Mouse (Mus musculus) intestine, embryonic 15.5 days (tissue): ENCODE measurements around the gene Bicra. TPM values are rescaled to one million over a fixed set of nuclear protein-coding genes. Genes with fewer than 3 reads are reported as not detected.

ENCODE experiments used
- ATAC-seq: fragments of 200-750 bp; cut with Nextera tagmentation; 2 replicates; pipeline ENCODE4 v1.8.0; 2017; ENCODE audit warnings: moderate TSS enrichment, moderate library complexity
- H3K27ac ChIP-seq: fragments of 300-500 bp; sonication (generic); 2 replicates; pipeline ENCODE4 v1.5.1; 2015; ENCODE audit warnings: mild to moderate bottlenecking, inconsistent platforms
- H3K27me3 ChIP-seq: fragments of 300-500 bp; sonication (generic); replicated peaks from 2 replicates; pipeline ENCODE4 v1.6.1; 2015; ENCODE audit warnings: inconsistent platforms
- H3K36me3 ChIP-seq: fragments of 300-500 bp; sonication (generic); 2 replicates; pipeline ENCODE4 v1.6.1; 2015; ENCODE audit warnings: inconsistent platforms
- H3K4me1 ChIP-seq: fragments of 300-500 bp; sonication (generic); replicated peaks from 2 replicates; pipeline ENCODE4 v1.6.1; 2015; ENCODE audit warnings: inconsistent platforms
- H3K4me2 ChIP-seq: fragments of 300-500 bp; sonication (generic); replicated peaks from 2 replicates; pipeline ENCODE4 v1.6.1; 2015; ENCODE audit warnings: mild to moderate bottlenecking, inconsistent platforms
- H3K4me3 ChIP-seq: fragments of 300-500 bp; sonication (generic); replicated peaks from 2 replicates; pipeline ENCODE4 v1.5.1; 2015; ENCODE audit warnings: inconsistent platforms
- H3K9ac ChIP-seq: fragments of 300-500 bp; sonication (generic); 2 replicates; pipeline ENCODE4 v1.6.1; 2015; ENCODE audit warnings: inconsistent platforms
- H3K9me3 ChIP-seq: fragments of 300-500 bp; sonication (generic); 2 replicates; pipeline ENCODE4 v1.6.1; 2016; ENCODE audit warnings: inconsistent platforms
- WGBS: fragments of 180-500 bp; shearing (Covaris S2); methylation state at CpG from one replicate; pipeline ENCODE4 v1.1.7; 2015; 5-methylcytosine and 5-hydroxymethylcytosine counted together
- polyA plus RNA-seq: library from polyadenylated mRNA; unstranded; fragments of >200 nt; fragmentation: Nextera tagmentation; extraction: Ambion mirVana; gene quantifications from 2 replicates; pipeline ENCODE4 v1.2.1, GENCODE M21; 2015

Bicra gene
- polyA plus RNA-seq, 1 experiment from 2014 or later = 4.9 TPM

GRCm38 (mm10) chr7:16028102-16028927 is 19.4 kb downstream of the Bicra start:
- Histone ChIP-seq H3K36me3 (0 out of 2 replicates have a peak, but pooled peaks cover 4% of the 10 kb centered on the region), H3K4me3 (no peak overlapping the region), H3K4me1 (peaks cover 12% of the 10 kb centered on the region; the same call in 1 of the 2 replicates), H3K27me3 (no peaks in the 10 kb centered on the region), H3K9ac (no peak overlapping the region), H3K9me3 (no peaks in the 10 kb centered on the region), H3K4me2 (no peak overlapping the region), H3K27ac (no peak overlapping the region)
- 84% methylated on average over 6 of the region's 6 CpGs for WGBS
- ATAC-seq = no peak

- H3K27me3 ChIP-seq = no peaks in the 10 kb centered on the region
- H3K9me3 ChIP-seq = no peaks in the 10 kb centered on the region
- H3K4me3 ChIP-seq = no peak overlapping the region
- 83% methylated on average over 8 of the region's 8 CpGs for WGBS
- peaks cover 13% of the 10 kb centered on the region; the same call in 1 of the 2 replicates for H3K4me1 ChIP-seq
- no peak overlapping the region for H3K9ac ChIP-seq
- ATAC-seq = no peak
- no peak overlapping the region for H3K27ac ChIP-seq
- no peaks in the 10 kb centered on the region for H3K36me3 ChIP-seq
- H3K4me2 ChIP-seq = no peak overlapping the region
These were observed 23.0 kb downstream of the Bicra start for GRCm38 (mm10) chr7:16024603-16025222.

- Histone ChIP-seq H3K4me2 (no peak overlapping the region), H3K9me3 (no peaks in the 10 kb centered on the region), H3K4me3 (no peak overlapping the region), H3K27ac (no peak overlapping the region), H3K4me1 (peaks cover 12% of the 10 kb centered on the region; the same call in 1 of the 2 replicates), H3K36me3 (no peaks in the 10 kb centered on the region), H3K9ac (no peak overlapping the region), H3K27me3 (no peaks in the 10 kb centered on the region)
- 0 out of 2 replicates have a peak, but pooled peaks have one; percentile 18 for ATAC-seq
- WGBS = 81% methylated on average over 5 of the region's 5 CpGs
These were observed 28.2 kb downstream of the Bicra start for GRCm38 (mm10) chr7:16019256-16020094.

GRCm38 (mm10) chr7:16018016-16018810 is 29.5 kb downstream of the Bicra start:
- no peak overlapping the region for H3K9ac ChIP-seq
- WGBS = 72% methylated on average over 9 of the region's 9 CpGs
- peaks cover 11% of the 10 kb centered on the region; the same call in 1 of the 2 replicates for H3K4me1 ChIP-seq
- H3K27ac ChIP-seq = 0 out of 2 replicates have a peak overlapping the region, but pooled peaks have one; percentile 2
- no peaks in the 10 kb centered on the region for H3K27me3 ChIP-seq
- peak; percentile 41; the same call in 1 of the 2 replicates for ATAC-seq
- H3K4me3 ChIP-seq = no peak overlapping the region
- H3K9me3 ChIP-seq = no peaks in the 10 kb centered on the region
- no peak overlapping the region for H3K4me2 ChIP-seq
- no peaks in the 10 kb centered on the region for H3K36me3 ChIP-seq

GRCm38 (mm10) chr7:16015384-16015783 is 32.3 kb downstream of the Bicra start:
- H3K9me3 ChIP-seq = no peaks in the 10 kb centered on the region
- no peaks in the 10 kb centered on the region for H3K27me3 ChIP-seq
- H3K4me2 ChIP-seq = no peak overlapping the region
- no peak overlapping the region for H3K9ac ChIP-seq
- WGBS = 82% methylated on average over 5 of the region's 5 CpGs
- peaks cover 14% of the 10 kb centered on the region for H3K4me1 ChIP-seq
- ATAC-seq = no peak
- no peak overlapping the region for H3K27ac ChIP-seq
- H3K36me3 ChIP-seq = no peaks in the 10 kb centered on the region
- no peak overlapping the region for H3K4me3 ChIP-seq

GRCm38 (mm10) chr7:16014521-16015175 is 33.1 kb downstream of the Bicra start:
- H3K27ac ChIP-seq = no peak overlapping the region
- no peaks in the 10 kb centered on the region for H3K27me3 ChIP-seq
- no peak overlapping the region for H3K4me3 ChIP-seq
- H3K4me2 ChIP-seq = no peak overlapping the region
- WGBS = 89% methylated on average over 8 of the region's 8 CpGs
- no peak overlapping the region for H3K9ac ChIP-seq
- no peaks in the 10 kb centered on the region for H3K9me3 ChIP-seq
- no peaks in the 10 kb centered on the region for H3K36me3 ChIP-seq
- ATAC-seq = no peak
- H3K4me1 ChIP-seq = peaks cover 12% of the 10 kb centered on the region

GRCm38 (mm10) chr7:16013722-16014275 is 33.9 kb downstream of the Bicra start:
- no peak overlapping the region for H3K4me3 ChIP-seq
- no peak overlapping the region for H3K27ac ChIP-seq
- no peaks in the 10 kb centered on the region for H3K27me3 ChIP-seq
- peaks cover 8% of the 10 kb centered on the region for H3K4me1 ChIP-seq
- no peaks in the 10 kb centered on the region for H3K36me3 ChIP-seq
- no peak overlapping the region for H3K4me2 ChIP-seq
- H3K9ac ChIP-seq = no peak overlapping the region
- no peak for ATAC-seq
- no peaks in the 10 kb centered on the region for H3K9me3 ChIP-seq
- 80% methylated on average over 5 of the region's 5 CpGs for WGBS

GRCm38 (mm10) chr7:16012576-16013263 is 35.0 kb downstream of the Bicra start:
- no peak for ATAC-seq
- Histone ChIP-seq H3K36me3 (no peaks in the 10 kb centered on the region), H3K4me3 (no peak overlapping the region), H3K4me1 (peaks cover 8% of the 10 kb centered on the region), H3K4me2 (no peak overlapping the region), H3K9ac (no peak overlapping the region), H3K9me3 (no peaks in the 10 kb centered on the region), H3K27me3 (no peaks in the 10 kb centered on the region), H3K27ac (no peak overlapping the region)
- 72% methylated on average over 11 of the region's 11 CpGs for WGBS

- WGBS = 79% methylated on average over 7 of the region's 7 CpGs
- H3K9ac ChIP-seq = no peak overlapping the region
- H3K36me3 ChIP-seq = 0 out of 2 replicates have a peak, but pooled peaks cover 2% of the 10 kb centered on the region
- no peak for ATAC-seq
- H3K4me3 ChIP-seq = no peak overlapping the region
- H3K4me2 ChIP-seq = no peak overlapping the region
- H3K4me1 ChIP-seq = peaks cover 8% of the 10 kb centered on the region
- H3K27me3 ChIP-seq = no peaks in the 10 kb centered on the region
- no peaks in the 10 kb centered on the region for H3K9me3 ChIP-seq
- no peak overlapping the region for H3K27ac ChIP-seq
These were observed 36.2 kb downstream of the Bicra start for GRCm38 (mm10) chr7:16011418-16012085.

- Histone ChIP-seq H3K27ac (no peak overlapping the region), H3K4me3 (no peak overlapping the region), H3K9ac (no peak overlapping the region), H3K4me2 (no peak overlapping the region), H3K27me3 (no peaks in the 10 kb centered on the region), H3K9me3 (no peaks in the 10 kb centered on the region), H3K4me1 (peaks cover 8% of the 10 kb centered on the region), H3K36me3 (0 out of 2 replicates have a peak, but pooled peaks cover 2% of the 10 kb centered on the region)
- ATAC-seq = no peak
- 80% methylated on average over 5 of the region's 5 CpGs for WGBS
These were observed 37.1 kb downstream of the Bicra start for GRCm38 (mm10) chr7:16010649-16011048.
